Mouse (Mus musculus) megakaryocyte, embryonic 14.5 days (primary cell): Measurements from ENCODE around the gene Cd24a. TPM values are rescaled to one million over a fixed set of nuclear protein-coding genes. Genes with fewer than 3 reads are reported as not detected.

Experiments
- H3K27me3 ChIP-seq: replicated peaks from 2 replicates; pipeline ENCODE3; 2012; ENCODE audit warnings: inconsistent platforms
- H3K36me3 ChIP-seq: replicated peaks from 2 replicates; pipeline ENCODE3; 2012; ENCODE audit warnings: low read length, inconsistent platforms, mixed read lengths
- H3K4me1 ChIP-seq: 2 replicates; pipeline ENCODE4 v1.6.1; 2012; ENCODE audit warnings: inconsistent platforms
- H3K4me3 ChIP-seq: replicated peaks from 2 replicates; pipeline ENCODE3; 2012; ENCODE audit warnings: moderate library complexity, mild to moderate bottlenecking, inconsistent platforms
- H3K9me3 ChIP-seq: 2 replicates; pipeline ENCODE4 v1.6.1; 2012; ENCODE audit warnings: inconsistent platforms
- FLI1 ChIP-seq: IDR thresholded peaks from 2 replicates; pipeline ENCODE4 v1.6.1; 2012; ENCODE audit warnings: low read length, inconsistent platforms, mixed read lengths
- GATA1 ChIP-seq: IDR thresholded peaks from 3 replicates; pipeline ENCODE4 v1.6.1; 2012; ENCODE audit warnings: mixed read lengths, low read length, inconsistent platforms, borderline replicate concordance
- polyA plus RNA-seq: library from polyadenylated mRNA; stranded (reverse); fragments of >175 nt; gene quantifications from 2 replicates; pipeline ENCODE4 v1.2.3, GENCODE M21; 2012; ENCODE audit warnings: low replicate concordance; ENCODE audit not compliant: insufficient read depth

Gene Cd24a
- polyA plus RNA-seq, 1 experiment: 1.1 TPM

DNA sequence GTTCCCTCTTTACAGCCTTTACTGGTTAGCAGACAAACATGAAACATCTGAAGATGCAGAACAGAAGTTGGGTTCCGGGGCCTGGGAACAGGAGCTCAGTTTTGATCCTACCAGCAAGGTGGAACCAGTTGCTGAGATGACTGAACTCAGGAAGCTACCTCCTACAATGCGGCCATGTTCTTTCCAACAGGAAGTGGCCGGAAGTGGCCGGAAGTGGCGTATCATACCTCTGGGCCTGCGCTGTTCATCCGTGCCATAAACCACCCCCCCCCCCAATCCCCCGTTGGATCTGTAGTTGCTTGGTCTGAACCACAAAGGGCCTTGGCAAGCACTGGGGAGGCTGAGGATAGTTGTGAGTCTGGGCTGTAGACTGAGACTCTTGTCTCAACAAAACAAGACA, 45.4 kb downstream of the Cd24a start:
- no peak overlapping the region for H3K4me3 ChIP-seq
- H3K27me3 ChIP-seq: peaks cover 5% of the 10 kb centered on the region
- no peaks in the 10 kb centered on the region for H3K36me3 ChIP-seq
- TF ChIP-seq FLI1 (no peak), GATA1 (no peak)
- peaks cover 9% of the 10 kb centered on the region for H3K9me3 ChIP-seq
- H3K4me1 ChIP-seq: 0 out of 2 replicates have a peak, but pooled peaks cover 12% of the 10 kb centered on the region

DNA sequence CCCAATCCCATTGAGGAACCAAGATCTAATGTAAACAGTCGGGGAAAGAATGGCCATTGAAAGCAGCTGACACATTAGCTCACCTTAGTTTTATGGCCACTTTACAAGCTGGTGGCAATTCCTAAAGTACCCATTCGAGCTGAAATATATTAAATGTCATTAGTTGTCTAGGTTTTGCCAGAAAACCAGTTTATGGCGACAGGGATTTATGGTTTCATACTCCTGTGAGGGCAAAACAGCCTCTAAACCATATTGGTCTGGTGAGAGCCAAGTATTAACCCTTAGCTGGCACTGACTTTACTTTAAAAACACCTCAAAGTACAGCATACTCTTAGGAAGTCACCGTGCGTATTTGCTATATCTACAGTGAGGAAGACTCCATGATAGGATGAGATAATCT, 46.3 kb downstream of the Cd24a start:
- Histone ChIP-seq H3K9me3 (peaks cover 9% of the 10 kb centered on the region), H3K4me3 (no peak overlapping the region), H3K36me3 (no peaks in the 10 kb centered on the region), H3K4me1 (peaks cover 14% of the 10 kb centered on the region; the same call in 1 of the 2 replicates), H3K27me3 (no peaks in the 10 kb centered on the region)
- TF ChIP-seq FLI1 (no peak), GATA1 (no peak)

- no peak overlapping the region for H3K4me3 ChIP-seq
- TF ChIP-seq FLI1 (no peak), GATA1 (no peak)
- H3K9me3 ChIP-seq: peaks cover 9% of the 10 kb centered on the region
- peaks cover 16% of the 10 kb centered on the region; the same call in 1 of the 2 replicates for H3K4me1 ChIP-seq
- H3K27me3 ChIP-seq: peaks cover 2% of the 10 kb centered on the region
- no peaks in the 10 kb centered on the region for H3K36me3 ChIP-seq
Measured at GRCm38 (mm10) chr10:43624791-43625398, 46.8 kb downstream of the Cd24a start.

DNA sequence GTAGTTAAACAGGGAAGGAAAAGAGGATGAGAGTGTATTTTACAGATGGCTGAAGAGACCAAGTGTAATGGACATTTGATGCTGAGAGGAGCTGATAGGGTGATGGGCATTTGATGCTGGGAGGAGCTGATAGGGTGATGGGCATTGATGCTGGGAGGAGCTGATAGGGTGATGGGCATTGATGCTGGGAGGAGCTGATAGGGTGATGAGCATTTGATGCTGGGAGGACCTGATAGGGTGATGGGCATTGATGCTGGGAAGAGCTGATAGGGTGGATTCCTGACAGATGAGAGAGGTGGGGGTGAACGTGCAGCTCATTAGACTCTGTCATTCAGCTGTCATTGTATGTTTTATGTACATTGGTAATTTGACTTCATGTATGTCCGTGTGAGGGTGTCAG, 47.5 kb downstream of the Cd24a start:
- no peak overlapping the region for H3K4me3 ChIP-seq
- peaks cover 9% of the 10 kb centered on the region for H3K9me3 ChIP-seq
- TF ChIP-seq GATA1 (no peak), FLI1 (no peak)
- peaks cover 16% of the 10 kb centered on the region for H3K4me1 ChIP-seq
- H3K36me3 ChIP-seq: no peaks in the 10 kb centered on the region
- H3K27me3 ChIP-seq: peaks cover 2% of the 10 kb centered on the region

- Histone ChIP-seq H3K4me1 (peaks cover 11% of the 10 kb centered on the region), H3K27me3 (peaks cover 3% of the 10 kb centered on the region), H3K4me3 (no peak overlapping the region), H3K9me3 (peaks cover 9% of the 10 kb centered on the region), H3K36me3 (no peaks in the 10 kb centered on the region)
- no peak for TF ChIP-seq FLI1
- no peak for TF ChIP-seq GATA1
Measured at GRCm38 (mm10) chr10:43629216-43629615, 51.1 kb downstream of the Cd24a start.

GRCm38 (mm10) chr10:43629857-43630256, 51.8 kb downstream of the Cd24a start:
- H3K9me3 ChIP-seq: peaks cover 11% of the 10 kb centered on the region
- peaks cover 11% of the 10 kb centered on the region for H3K4me1 ChIP-seq
- TF ChIP-seq GATA1 (no peak), FLI1 (no peak)
- no peaks in the 10 kb centered on the region for H3K36me3 ChIP-seq
- no peak overlapping the region for H3K4me3 ChIP-seq
- H3K27me3 ChIP-seq: peaks cover 3% of the 10 kb centered on the region

DNA sequence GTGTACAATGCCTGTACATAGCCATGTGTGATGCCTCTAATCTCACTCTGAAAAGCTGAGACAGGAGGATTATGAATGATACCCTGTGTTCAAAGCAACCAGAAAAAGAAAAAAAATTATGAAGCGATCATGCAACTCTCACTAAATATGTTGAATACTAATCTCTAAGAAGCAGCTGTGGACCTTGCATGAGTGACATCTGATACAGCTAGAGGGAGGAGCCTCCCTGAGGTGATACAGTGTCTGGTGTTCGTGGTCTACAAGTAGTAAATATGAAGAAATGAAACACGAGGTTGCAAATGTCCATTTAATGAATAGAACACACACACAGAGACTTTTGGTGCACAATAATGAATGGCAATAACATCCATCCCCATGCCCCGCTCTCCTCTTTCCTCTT, 52.5 kb downstream of the Cd24a start:
- Histone ChIP-seq H3K4me3 (no peak overlapping the region), H3K9me3 (peaks cover 17% of the 10 kb centered on the region), H3K27me3 (peaks cover 6% of the 10 kb centered on the region), H3K4me1 (peaks cover 8% of the 10 kb centered on the region), H3K36me3 (peaks cover 2% of the 10 kb centered on the region)
- TF ChIP-seq GATA1 (no peak), FLI1 (no peak)

GRCm38 (mm10) chr10:43631049-43631448, 53.0 kb downstream of the Cd24a start:
- Histone ChIP-seq H3K4me1 (peaks cover 8% of the 10 kb centered on the region), H3K4me3 (no peak overlapping the region), H3K27me3 (peaks cover 6% of the 10 kb centered on the region), H3K9me3 (peaks cover 21% of the 10 kb centered on the region), H3K36me3 (peaks cover 3% of the 10 kb centered on the region)
- TF ChIP-seq GATA1: no peak
- TF ChIP-seq FLI1: no peak

- TF ChIP-seq FLI1 (no peak), GATA1 (no peak)
- Histone ChIP-seq H3K4me3 (no peak overlapping the region), H3K36me3 (peaks cover 3% of the 10 kb centered on the region), H3K27me3 (peaks cover 6% of the 10 kb centered on the region), H3K9me3 (peaks cover 26% of the 10 kb centered on the region), H3K4me1 (peaks cover 8% of the 10 kb centered on the region)
Measured at GRCm38 (mm10) chr10:43631639-43632354, 53.7 kb downstream of the Cd24a start.

DNA sequence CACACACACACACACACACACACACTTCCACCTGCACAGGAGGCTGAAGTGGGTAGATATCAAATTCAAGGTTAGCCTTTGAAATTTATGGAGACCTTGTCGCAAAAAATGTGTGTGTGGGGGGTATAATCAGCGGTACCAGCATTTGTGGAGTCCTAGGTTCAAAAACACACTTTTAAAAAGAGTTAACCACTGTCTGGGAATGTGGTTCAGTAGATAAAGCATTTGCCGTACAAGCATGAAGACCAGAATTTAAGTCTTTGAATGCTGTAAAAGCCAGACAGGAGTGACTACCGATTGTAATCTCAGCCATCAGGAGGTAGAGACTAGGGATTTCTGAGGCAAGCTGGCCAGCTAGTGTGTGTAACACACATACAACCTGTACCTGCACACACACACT, 55.0 kb downstream of the Cd24a start:
- H3K4me1 ChIP-seq: peaks cover 8% of the 10 kb centered on the region
- H3K4me3 ChIP-seq: no peak overlapping the region
- TF ChIP-seq GATA1 (no peak), FLI1 (no peak)
- peaks cover 5% of the 10 kb centered on the region for H3K36me3 ChIP-seq
- peaks cover 6% of the 10 kb centered on the region for H3K27me3 ChIP-seq
- peaks cover 32% of the 10 kb centered on the region for H3K9me3 ChIP-seq

Other genes starting within 250 kb of the Cd24a start
- gene Bend3, start 99.5 kb upstream of the Cd24a start, polyA plus RNA-seq: 0.60 and 2.5 TPM in 2 replicates
- 14.7 and 29.5 TPM in 2 replicates for gene Gm9803, start 54.2 kb upstream of the Cd24a start, polyA plus RNA-seq
- 15.7 TPM in 1 of 2 replicates, not detected in the other for gene 1700021F05Rik, start 37.3 kb upstream of the Cd24a start, polyA plus RNA-seq